Mouse (Mus musculus): ENCODE data around the gene Clmp. TPM values are rescaled to one million over a fixed set of nuclear protein-coding genes. Genes with fewer than 3 reads are reported as not detected.

The Clmp gene
- polyA plus RNA-seq, 1 experiment: 4.1 TPM

- 86% methylated on average over 3 of the region's 3 CpGs for WGBS
- Histone ChIP-seq H3K4me3 (replicated peaks; ENCODE audit: control insufficient read depth, low read depth, low read length) (no peak overlapping the region), H3K4me1 (ENCODE audit: control insufficient read depth, insufficient read depth, low read length) (no peaks in the 10 kb centered on the region; the same call in 1 of the 2 replicates), H3K27ac (ENCODE audit: control insufficient read depth, insufficient read depth, low read depth, low read length, poor library complexity) (no peak overlapping the region)
- TF ChIP-seq CTCF (IDR thresholded peaks at IDR 0.05; ENCODE audit: control insufficient read depth, insufficient read depth, low read length): no peak
- no peak for TF ChIP-seq POLR2A (IDR thresholded peaks at IDR 0.05; ENCODE audit: borderline replicate concordance, control insufficient read depth, low read depth, low read length)
Measured at GRCm38 (mm10) chr9:40649444-40649843, 36.3 kb upstream of the Clmp start.

- Histone ChIP-seq H3K4me1 (ENCODE audit: control insufficient read depth, insufficient read depth, low read length) (no peaks in the 10 kb centered on the region; the same call in 1 of the 2 replicates), H3K4me3 (replicated peaks; ENCODE audit: control insufficient read depth, low read depth, low read length) (no peak overlapping the region), H3K27ac (ENCODE audit: control insufficient read depth, insufficient read depth, low read depth, low read length, poor library complexity) (no peak overlapping the region)
- TF ChIP-seq CTCF (IDR thresholded peaks at IDR 0.05; ENCODE audit: control insufficient read depth, insufficient read depth, low read length) (no peak), POLR2A (IDR thresholded peaks at IDR 0.05; ENCODE audit: borderline replicate concordance, control insufficient read depth, low read depth, low read length) (no peak)
- 76% methylated on average over 6 of the region's 6 CpGs for WGBS
Measured at GRCm38 (mm10) chr9:40649983-40650382, 35.8 kb upstream of the Clmp start.

GRCm38 (mm10) chr9:40651239-40651859 is 34.4 kb upstream of the Clmp start:
- 31% methylated on average over 4 of the region's 4 CpGs for WGBS
- H3K4me1 ChIP-seq (ENCODE audit: control insufficient read depth, insufficient read depth, low read length): no peaks in the 10 kb centered on the region; the same call in 1 of the 2 replicates
- no peak for TF ChIP-seq CTCF (IDR thresholded peaks at IDR 0.05; ENCODE audit: control insufficient read depth, insufficient read depth, low read length)
- no peak for TF ChIP-seq POLR2A (IDR thresholded peaks at IDR 0.05; ENCODE audit: borderline replicate concordance, control insufficient read depth, low read depth, low read length)
- no peak overlapping the region for H3K27ac ChIP-seq (ENCODE audit: control insufficient read depth, insufficient read depth, low read depth, low read length, poor library complexity)
- H3K4me3 ChIP-seq (replicated peaks; ENCODE audit: control insufficient read depth, low read depth, low read length): no peak overlapping the region

- Histone ChIP-seq H3K27ac (ENCODE audit: control insufficient read depth, insufficient read depth, low read depth, low read length, poor library complexity) (no peak overlapping the region), H3K4me1 (ENCODE audit: control insufficient read depth, insufficient read depth, low read length) (no peaks in the 10 kb centered on the region; the same call in 1 of the 2 replicates), H3K4me3 (replicated peaks; ENCODE audit: control insufficient read depth, low read depth, low read length) (no peak overlapping the region)
- no peak for TF ChIP-seq POLR2A (IDR thresholded peaks at IDR 0.05; ENCODE audit: borderline replicate concordance, control insufficient read depth, low read depth, low read length)
- TF ChIP-seq CTCF (IDR thresholded peaks at IDR 0.05; ENCODE audit: control insufficient read depth, insufficient read depth, low read length): no peak
- 5% methylated on average over 9 of the region's 9 CpGs for WGBS
Measured at GRCm38 (mm10) chr9:40652757-40653156, 33.0 kb upstream of the Clmp start.

GRCm38 (mm10) chr9:40666190-40666803 is 19.5 kb upstream of the Clmp start:
- 45% methylated on average over 9 of the region's 9 CpGs for WGBS
- Histone ChIP-seq H3K4me3 (replicated peaks; ENCODE audit: control insufficient read depth, low read depth, low read length) (no peak overlapping the region), H3K27ac (ENCODE audit: control insufficient read depth, insufficient read depth, low read depth, low read length, poor library complexity) (no peak overlapping the region), H3K4me1 (ENCODE audit: control insufficient read depth, insufficient read depth, low read length) (no peaks in the 10 kb centered on the region; the same call in 1 of the 2 replicates)
- no peak for TF ChIP-seq CTCF (IDR thresholded peaks at IDR 0.05; ENCODE audit: control insufficient read depth, insufficient read depth, low read length)

- no peak for TF ChIP-seq POLR2A (IDR thresholded peaks at IDR 0.05; ENCODE audit: borderline replicate concordance, control insufficient read depth, low read depth, low read length)
- no peak for TF ChIP-seq CTCF (IDR thresholded peaks at IDR 0.05; ENCODE audit: control insufficient read depth, insufficient read depth, low read length)
- no peaks in the 10 kb centered on the region; the same call in 1 of the 2 replicates for H3K4me1 ChIP-seq (ENCODE audit: control insufficient read depth, insufficient read depth, low read length)
- WGBS: 73% methylated on average over 3 of the region's 3 CpGs
- no peak within 1 kb of the TSS for H3K4me3 ChIP-seq (replicated peaks; ENCODE audit: control insufficient read depth, low read depth, low read length)
- no peak within 1 kb of the TSS for H3K27ac ChIP-seq (ENCODE audit: control insufficient read depth, insufficient read depth, low read depth, low read length, poor library complexity)
Measured at GRCm38 (mm10) chr9:40670313-40670712, 15.4 kb upstream of the Clmp start, which contains the start of gene Gm21915. Gene Gm21915 (plus strand): TSS chr9:40670613.

- TF ChIP-seq CTCF (IDR thresholded peaks at IDR 0.05; ENCODE audit: control insufficient read depth, insufficient read depth, low read length): no peak
- no peak for TF ChIP-seq POLR2A (IDR thresholded peaks at IDR 0.05; ENCODE audit: borderline replicate concordance, control insufficient read depth, low read depth, low read length)
- Histone ChIP-seq H3K4me1 (ENCODE audit: control insufficient read depth, insufficient read depth, low read length) (no peaks in the 10 kb centered on the region), H3K27ac (ENCODE audit: control insufficient read depth, insufficient read depth, low read depth, low read length, poor library complexity) (no peak overlapping the region), H3K4me3 (replicated peaks; ENCODE audit: control insufficient read depth, low read depth, low read length) (no peak overlapping the region)
- 64% methylated on average over 4 of the region's 4 CpGs for WGBS
Measured at GRCm38 (mm10) chr9:40671323-40671930, 14.3 kb upstream of the Clmp start.

GRCm38 (mm10) chr9:40675203-40675958 is 10.4 kb upstream of the Clmp start:
- TF ChIP-seq CTCF (IDR thresholded peaks at IDR 0.05; ENCODE audit: control insufficient read depth, insufficient read depth, low read length) (no peak), POLR2A (IDR thresholded peaks at IDR 0.05; ENCODE audit: borderline replicate concordance, control insufficient read depth, low read depth, low read length) (no peak)
- no peak overlapping the region for H3K4me3 ChIP-seq (replicated peaks; ENCODE audit: control insufficient read depth, low read depth, low read length)
- 78% methylated on average over 12 of the region's 12 CpGs for WGBS
- no peaks in the 10 kb centered on the region for H3K4me1 ChIP-seq (ENCODE audit: control insufficient read depth, insufficient read depth, low read length)
- H3K27ac ChIP-seq (ENCODE audit: control insufficient read depth, insufficient read depth, low read depth, low read length, poor library complexity): no peak overlapping the region
